Mouse (Mus musculus): ENCODE measurements around the gene Noxa1. TPM values are rescaled to one million over a fixed set of nuclear protein-coding genes. Genes with fewer than 3 reads are reported as not detected.

The Noxa1 gene
- total RNA-seq, 1 experiment from 2014 or later: not detected

Small RNA genes within 50 kb of the gene (microRNA-seq; reads per million reads assigned to microRNA genes)
- gene Gm24328 (0 reads per million in 2 experiments), gene Mir7664 (0 to 0.76 reads per million in 2 experiments)

Other genes with a start within 250 kb of the Noxa1 start
- gene Ehmt1, start 175.5 kb downstream of the Noxa1 start, total RNA-seq (2021): 57.0 and 66.9 TPM in 2 replicates
- 11.5 and 22.2 TPM in 2 replicates for gene Arrdc1, start 159.9 kb downstream of the Noxa1 start, total RNA-seq (2021)
- gene Zmynd19, start 145.4 kb downstream of the Noxa1 start, total RNA-seq (2021): 24.5 and 25.9 TPM in 2 replicates
- gene Dph7, start 132.7 kb downstream of the Noxa1 start, total RNA-seq (2021): 8.5 and 9.9 TPM in 2 replicates
- 85.7 and 89.8 TPM in 2 replicates for gene Mrpl41, start 120.1 kb downstream of the Noxa1 start, total RNA-seq (2021)
- gene Pnpla7, start 119.1 kb downstream of the Noxa1 start, total RNA-seq (2021): 34.2 and 38.3 TPM in 2 replicates
- gene Nsmf, start 40.8 kb downstream of the Noxa1 start, total RNA-seq (2021): 58.5 and 61.2 TPM in 2 replicates
- 1.3 and 7.7 TPM in 2 replicates for gene Entpd8, start 14.8 kb downstream of the Noxa1 start, total RNA-seq (2021)
- 8.7 and 9.5 TPM in 2 replicates for gene Nrarp, start 85.6 kb upstream of the Noxa1 start, total RNA-seq (2021)
- gene Tor4a, start 101.7 kb upstream of the Noxa1 start, total RNA-seq (2021): 13.9 and 21.3 TPM in 2 replicates
- gene Nelfb, start 116.3 kb upstream of the Noxa1 start, total RNA-seq (2021): 41.6 and 47.1 TPM in 2 replicates
- not detected in 2 replicates for gene Stpg3, start 119.5 kb upstream of the Noxa1 start, total RNA-seq (2021)
- gene Fam166a, start 123.6 kb upstream of the Noxa1 start, total RNA-seq (2021): not detected in 2 replicates
- 290 and 294 TPM in 2 replicates for gene Tubb4b, start 129.6 kb upstream of the Noxa1 start, total RNA-seq (2021)
- not detected in 2 replicates for gene Slc34a3, start 139.2 kb upstream of the Noxa1 start, total RNA-seq (2021)
- gene Rnf224, start 141.6 kb upstream of the Noxa1 start, total RNA-seq (2021): not detected in 2 replicates
- 7.2 and 7.9 TPM in 2 replicates for gene Rnf208, start 147.1 kb upstream of the Noxa1 start, total RNA-seq (2021)
- gene Cysrt1, start 147.3 kb upstream of the Noxa1 start, total RNA-seq (2021): not detected in 2 replicates
- gene AL732309.1, start 151.7 kb upstream of the Noxa1 start, total RNA-seq (2021): 3.3 and 3.9 TPM in 2 replicates
- 25.6 and 31.0 TPM in 2 replicates for gene Tmem203, start 160.3 kb upstream of the Noxa1 start, total RNA-seq (2021)
- 10.9 and 13.4 TPM in 2 replicates for gene Tprn, start 167.5 kb upstream of the Noxa1 start, total RNA-seq (2021)
- 45.8 and 49.8 TPM in 2 replicates for gene Ssna1, start 177.3 kb upstream of the Noxa1 start, total RNA-seq (2021)
- 63.9 and 66.1 TPM in 2 replicates for gene Anapc2, start 177.3 kb upstream of the Noxa1 start, total RNA-seq (2021)
- not detected in 2 replicates for gene Tmem210, start 193.0 kb upstream of the Noxa1 start, total RNA-seq (2021)
- not detected in 2 replicates for gene Lrrc26, start 194.8 kb upstream of the Noxa1 start, total RNA-seq (2021)
- gene Grin1, start 224.0 kb upstream of the Noxa1 start, total RNA-seq (2021): 9.7 and 11.0 TPM in 2 replicates
- gene Man1b1, start 237.2 kb upstream of the Noxa1 start, total RNA-seq (2021): 43.1 and 45.7 TPM in 2 replicates

All from adrenal gland, postnatal 14 days (tissue).